Mouse (Mus musculus) adrenal gland, postnatal 25 days (tissue): ENCODE data around the gene Gm2035. TPM values are rescaled to one million over a fixed set of nuclear protein-coding genes. Genes with fewer than 3 reads are reported as not detected.
"Not testable (repeated sequence)": the region's sequence is repeated elsewhere in the genome, so short reads cannot be mapped to it uniquely, and the experiment has no call there.

Experiments used
- DNase-seq: peaks from one replicate; pipeline ENCODE4 v3.0.0; 2021; ENCODE audit warnings: mixed read lengths
- long read RNA-seq: library from polyadenylated mRNA; stranded (forward); transcript quantifications from one replicate; pipeline ENCODE4 v2.0.0, GENCODE M21; 2021
- total RNA-seq: library from RNA; stranded (reverse); gene quantifications from 2 replicates; pipeline ENCODE4 v1.2.3, GENCODE M21; 2021

Gm2035 gene
- total RNA-seq = not detected in 2 replicates
- long read RNA-seq = 0 reads

DNA sequence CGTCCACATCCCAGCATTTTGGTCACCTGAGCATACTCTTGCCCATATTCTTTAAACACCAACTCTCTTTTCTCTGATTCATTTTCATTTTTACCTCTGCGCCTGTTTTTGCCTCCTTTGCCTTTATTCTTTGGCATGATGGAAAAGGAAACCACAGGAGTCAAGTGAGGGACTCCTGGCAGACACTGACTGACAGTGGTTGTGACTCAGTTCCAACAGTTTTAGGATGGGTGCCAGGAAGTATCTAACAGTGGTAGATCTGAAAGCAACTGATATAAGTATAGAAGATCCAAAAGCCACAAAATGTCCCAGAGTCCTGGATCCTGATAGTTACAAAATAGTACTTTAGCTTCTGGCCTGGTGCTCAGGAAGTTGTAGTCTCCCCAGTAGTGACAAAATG, at the start of gene Gm2035:
Gene Gm2035, minus strand, starts transcription at position 137 of the 400 bp plus-strand sequence.
- DNase-seq = not testable (repeated sequence)

DNA sequence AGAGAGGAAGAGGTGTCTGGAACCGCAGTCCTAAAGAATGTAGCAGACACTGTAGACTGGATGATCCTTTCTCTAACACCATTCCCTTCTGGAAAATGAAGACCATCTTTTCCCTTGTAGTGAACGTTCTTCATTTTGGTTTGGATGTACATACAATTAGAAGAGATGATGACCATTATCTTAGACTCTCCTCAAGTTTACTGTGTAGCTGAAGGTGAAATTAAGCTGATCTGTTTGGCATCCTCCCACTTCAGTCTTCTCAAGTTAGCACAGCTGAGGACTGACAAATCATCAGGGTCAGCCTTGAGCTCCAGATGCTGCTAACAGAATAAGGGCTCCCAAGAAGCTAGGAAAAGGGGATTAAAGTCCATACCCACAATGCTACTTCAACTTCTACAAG, 34.1 kb upstream of the Gm2035 start, which contains the start of gene Gm2042:
Gene Gm2042, plus strand, starts transcription at position 301 of the 400 bp plus-strand sequence.
- DNase-seq = not testable (repeated sequence)

DNA sequence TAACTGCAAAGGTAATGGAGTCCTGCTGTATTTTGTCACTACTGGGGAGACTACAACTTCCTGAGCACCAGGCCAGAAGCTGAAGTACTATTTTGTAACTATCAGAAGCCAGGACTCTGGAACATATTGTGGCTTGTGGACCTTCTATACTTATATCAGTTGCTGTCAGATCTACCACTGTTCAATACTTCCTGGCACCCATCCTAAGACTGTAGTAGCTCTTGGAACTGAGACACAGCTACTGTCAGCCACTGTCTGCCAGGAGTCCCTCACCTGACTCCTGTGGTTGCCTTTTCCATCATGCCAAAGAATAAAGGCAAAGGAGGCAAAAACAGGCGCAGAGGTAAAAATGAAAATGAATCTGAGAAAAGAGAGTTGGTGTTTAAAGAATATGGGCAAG, 24.6 kb downstream of the Gm2035 start, which contains the start of gene Gm2022:
Gene Gm2022, plus strand, starts transcription at position 301 of the 400 bp plus-strand sequence.
- not testable (repeated sequence) for DNase-seq

- DNase-seq = not testable (repeated sequence)
Measured at GRCm38 (mm10) chr12:87873772-87874171, 45.9 kb downstream of the Gm2035 start, which contains the start of gene Gm2016. Gene Gm2016 (plus strand): TSS chr12:87874072.

Other genes starting within 250 kb of the Gm2035 start
- gene Gm21319, start 144.1 kb downstream of the Gm2035 start, total RNA-seq = not detected in 2 replicates
- not detected in 2 replicates for gene Gm21936, start 124.3 kb downstream of the Gm2035 start, total RNA-seq
- gene BB287469, start 103.3 kb downstream of the Gm2035 start, total RNA-seq = not detected in 2 replicates
- gene Gm2001, start 77.5 kb downstream of the Gm2035 start, total RNA-seq = not detected in 2 replicates
- not detected in 2 replicates for gene Gm2016, start 45.8 kb downstream of the Gm2035 start, total RNA-seq
- not detected in 2 replicates for gene Gm2022, start 24.5 kb downstream of the Gm2035 start, total RNA-seq
- not detected in 2 replicates for gene Gm2042, start 34.2 kb upstream of the Gm2035 start, total RNA-seq
- not detected in 2 replicates for gene Gm2075, start 92.0 kb upstream of the Gm2035 start, total RNA-seq
- not detected in 2 replicates for gene Gm6803, start 98.9 kb upstream of the Gm2035 start, total RNA-seq
- not detected in 2 replicates for gene Gm2056, start 107.1 kb upstream of the Gm2035 start, total RNA-seq
- not detected in 2 replicates for gene Gm16368, start 163.8 kb upstream of the Gm2035 start, total RNA-seq